Mouse (Mus musculus): ENCODE results near the gene Ino80d.

Ino80d gene

GRCm38 (mm10) chr1:62991021-62991420 is 123.4 kb downstream of the Ino80d start:
- no peak for DNase-seq (ENCODE audit: low read depth, low spot score)

DNA sequence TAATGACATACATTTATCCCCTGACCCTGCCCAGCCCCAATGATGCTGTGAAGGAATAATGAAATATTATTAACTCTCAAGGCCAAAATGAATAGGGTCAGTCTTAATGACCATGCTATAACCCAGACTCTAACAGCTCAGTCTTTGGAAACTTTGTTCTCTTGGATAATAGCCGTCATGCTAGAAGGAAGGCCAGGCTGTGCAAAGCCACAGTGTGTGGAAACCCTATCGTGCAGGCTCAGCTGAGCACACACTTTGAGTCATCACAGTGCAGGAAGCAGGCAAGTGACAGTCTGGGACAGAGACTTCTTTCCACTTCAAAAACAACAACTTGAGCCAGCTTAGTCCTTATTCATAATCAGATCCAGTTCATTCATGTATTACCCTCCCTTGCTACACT is 126.9 kb downstream of the Ino80d start:
- no peak for DNase-seq (ENCODE audit: low read depth, low spot score)

DNA sequence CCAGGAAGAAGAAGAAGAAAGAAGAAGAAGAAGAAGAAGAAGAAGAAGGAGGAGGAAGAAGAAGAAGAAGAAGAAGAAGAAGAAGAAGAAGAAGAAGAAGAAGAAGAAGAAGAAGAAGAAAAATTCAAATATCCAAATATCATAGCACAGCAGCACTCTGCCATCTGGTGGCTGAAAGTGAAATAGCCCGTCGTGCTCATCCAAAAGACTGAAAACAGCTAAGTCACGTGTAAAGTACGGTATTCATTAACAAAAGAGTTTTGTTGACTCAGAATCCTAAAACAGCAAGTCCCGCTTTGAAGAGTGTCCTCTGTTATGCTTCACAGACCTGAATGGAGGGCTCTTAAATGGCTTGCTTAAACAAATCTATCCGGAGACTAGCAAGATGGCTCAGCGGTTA is 128.2 kb downstream of the Ino80d start:
- DNase-seq (ENCODE audit: low read depth, low spot score) = peak; percentile 39

DNA sequence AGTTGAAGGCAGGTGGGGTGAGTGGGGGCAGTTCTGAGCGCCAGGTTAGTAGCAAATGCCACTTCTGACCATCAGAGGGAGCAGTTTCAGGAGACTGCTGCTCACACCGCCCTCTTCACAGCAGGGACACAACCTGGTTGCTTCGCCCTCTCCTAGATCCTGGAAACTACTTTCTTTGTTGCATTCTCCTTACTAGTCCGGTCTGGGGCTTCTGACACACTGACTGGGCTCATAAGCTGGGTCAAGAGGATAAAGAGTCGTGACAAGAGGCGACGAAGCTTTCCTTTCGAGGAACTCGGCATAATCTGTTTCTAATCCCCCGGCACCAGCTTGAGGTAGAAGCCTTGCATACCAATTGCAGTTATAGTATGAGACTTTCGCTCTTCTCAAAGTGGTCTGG is 129.9 kb downstream of the Ino80d start:
- no peak for DNase-seq (ENCODE audit: low read depth, low spot score)

- DNase-seq (ENCODE audit: low read depth, low spot score) = no peak
Measured at GRCm38 (mm10) chr1:62976742-62977141, 137.7 kb downstream of the Ino80d start.

DNA sequence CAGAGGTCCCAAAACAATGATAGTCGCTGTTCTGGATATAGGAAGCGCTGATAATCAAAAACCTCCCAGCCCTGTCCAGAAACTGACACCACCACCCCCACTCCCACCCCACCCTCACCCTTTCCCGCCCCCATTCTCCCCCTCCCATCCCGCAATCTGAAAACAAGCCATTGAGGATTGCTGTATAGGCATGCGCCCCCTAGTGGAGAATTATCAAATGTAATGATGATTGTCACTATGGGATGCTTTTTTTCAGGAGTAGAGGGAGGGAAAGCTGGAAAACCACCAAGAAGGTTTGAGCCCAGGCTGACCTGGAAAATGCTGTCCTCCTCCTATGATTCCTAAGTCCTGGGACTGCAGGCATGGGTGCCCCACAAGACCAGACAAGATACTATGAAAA is 147.6 kb downstream of the Ino80d start:
- peak; percentile 39 for DNase-seq (ENCODE audit: low read depth, low spot score)

DNA sequence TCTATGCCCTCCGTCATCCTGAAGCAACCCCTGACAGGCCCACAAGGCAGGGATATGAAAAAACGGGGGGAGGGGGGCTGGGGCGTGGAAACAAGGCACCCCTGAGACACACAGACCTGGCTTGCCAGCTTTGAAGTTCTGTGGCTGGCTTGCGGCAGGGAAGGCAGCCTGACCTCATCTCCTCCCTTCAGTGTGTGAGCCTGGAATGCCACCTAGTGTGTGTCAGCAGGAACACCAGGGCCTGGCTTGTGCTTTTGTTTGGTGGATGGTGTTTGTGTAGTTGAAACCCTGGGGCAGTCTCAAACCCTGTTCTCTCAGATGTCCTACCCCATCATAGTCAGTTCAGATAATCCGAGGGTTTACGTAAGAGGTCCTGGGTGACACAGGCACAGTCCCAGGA is 150.2 kb downstream of the Ino80d start:
- peak; percentile 70 for DNase-seq (ENCODE audit: low read depth, low spot score)

DNA sequence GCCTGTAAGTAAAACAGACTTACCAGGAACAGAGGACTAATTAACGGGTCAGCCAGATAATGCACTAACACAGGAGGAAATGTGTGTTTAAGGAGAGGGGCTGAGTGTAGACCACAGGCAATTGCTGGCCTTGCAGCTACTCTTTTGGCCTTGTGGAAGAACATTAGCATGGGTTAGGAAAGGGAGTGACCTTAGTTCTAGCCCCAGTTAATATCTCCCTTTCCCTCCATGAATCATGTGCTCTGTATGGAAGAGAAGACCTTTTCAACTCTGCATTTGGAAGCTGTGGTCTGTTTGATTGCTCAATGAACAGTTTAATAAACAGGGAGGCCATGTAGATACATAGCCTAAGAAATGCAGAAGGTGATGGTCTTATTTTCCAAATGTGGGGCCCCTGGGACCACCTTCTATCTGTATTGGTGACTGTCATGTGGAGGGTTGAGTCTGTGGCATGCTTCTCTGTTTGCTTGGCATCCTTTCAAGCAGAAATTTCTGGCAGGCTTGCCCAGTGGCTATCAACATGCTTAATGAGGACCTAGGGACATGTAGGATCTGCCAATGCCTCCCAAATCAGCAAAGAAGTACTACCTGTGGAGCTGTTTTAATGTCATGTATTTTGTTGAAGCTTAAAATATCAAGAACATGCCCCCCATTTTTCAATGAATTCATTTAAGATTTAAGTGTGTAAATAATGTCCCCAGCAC is 157.4 kb downstream of the Ino80d start:
- no peak for DNase-seq (ENCODE audit: low read depth, low spot score)

DNA sequence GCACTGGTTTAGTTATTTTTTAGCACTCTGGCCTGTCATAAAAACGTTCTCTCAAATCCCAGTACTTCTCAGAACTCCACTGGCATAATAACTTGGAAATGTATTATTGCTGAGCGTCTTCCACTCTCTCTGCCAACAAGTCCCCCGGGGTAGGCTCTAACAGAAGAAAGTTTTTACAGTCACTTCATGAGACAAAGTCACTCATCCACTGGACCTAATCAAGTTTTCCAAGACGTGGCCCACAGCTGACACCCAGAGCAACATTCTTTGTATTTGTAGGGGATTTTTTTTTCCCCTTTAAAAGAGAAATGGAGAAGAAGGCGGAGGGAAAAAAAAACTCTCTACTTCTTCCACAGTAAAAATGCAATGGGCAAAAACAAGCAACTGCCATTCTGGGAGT is 157.9 kb downstream of the Ino80d start:
- DNase-seq (ENCODE audit: low read depth, low spot score) = no peak

DNA sequence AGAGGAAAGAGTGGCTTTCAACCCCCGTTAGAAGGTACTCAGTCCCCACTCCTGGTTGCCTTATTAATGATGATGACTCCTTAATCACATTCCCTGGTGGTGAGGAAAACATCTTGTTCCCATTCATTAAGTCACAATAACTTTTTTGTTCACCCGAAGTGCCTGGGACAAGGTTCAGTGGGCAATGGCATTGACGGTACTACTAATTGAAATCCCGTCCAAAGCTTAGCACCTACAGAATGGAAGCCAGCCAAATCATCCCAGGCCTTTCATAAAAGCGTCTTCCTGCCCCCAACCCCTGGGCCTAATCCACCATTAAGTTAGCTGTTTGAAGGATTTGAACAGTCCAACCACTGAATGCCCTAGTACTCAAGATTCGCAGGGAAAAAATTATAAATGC is 159.1 kb downstream of the Ino80d start:
- DNase-seq (ENCODE audit: low read depth, low spot score) = no peak

DNA sequence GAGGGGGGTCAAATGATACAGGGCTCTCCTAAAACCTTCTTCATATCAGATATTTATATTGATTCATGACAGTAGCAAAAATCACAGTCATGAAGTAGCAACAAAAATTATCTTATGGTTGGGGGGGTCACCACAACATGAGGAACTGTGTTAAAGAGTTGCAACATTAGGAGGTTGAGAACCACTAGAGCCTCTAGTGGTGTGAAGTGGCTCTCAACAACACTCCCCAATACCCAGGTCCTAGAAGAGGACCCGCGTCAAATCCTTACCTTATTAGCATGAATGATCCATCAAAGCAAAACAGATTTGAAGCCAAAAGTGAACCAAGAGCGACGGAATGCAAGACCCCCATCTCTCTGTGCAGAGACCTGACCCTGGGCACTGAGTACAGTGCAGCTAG is 161.4 kb downstream of the Ino80d start:
- DNase-seq (ENCODE audit: low read depth, low spot score) = no peak

GRCm38 (mm10) chr1:62952319-62952718 is 162.1 kb downstream of the Ino80d start:
- no peak for DNase-seq (ENCODE audit: low read depth, low spot score)

DNA sequence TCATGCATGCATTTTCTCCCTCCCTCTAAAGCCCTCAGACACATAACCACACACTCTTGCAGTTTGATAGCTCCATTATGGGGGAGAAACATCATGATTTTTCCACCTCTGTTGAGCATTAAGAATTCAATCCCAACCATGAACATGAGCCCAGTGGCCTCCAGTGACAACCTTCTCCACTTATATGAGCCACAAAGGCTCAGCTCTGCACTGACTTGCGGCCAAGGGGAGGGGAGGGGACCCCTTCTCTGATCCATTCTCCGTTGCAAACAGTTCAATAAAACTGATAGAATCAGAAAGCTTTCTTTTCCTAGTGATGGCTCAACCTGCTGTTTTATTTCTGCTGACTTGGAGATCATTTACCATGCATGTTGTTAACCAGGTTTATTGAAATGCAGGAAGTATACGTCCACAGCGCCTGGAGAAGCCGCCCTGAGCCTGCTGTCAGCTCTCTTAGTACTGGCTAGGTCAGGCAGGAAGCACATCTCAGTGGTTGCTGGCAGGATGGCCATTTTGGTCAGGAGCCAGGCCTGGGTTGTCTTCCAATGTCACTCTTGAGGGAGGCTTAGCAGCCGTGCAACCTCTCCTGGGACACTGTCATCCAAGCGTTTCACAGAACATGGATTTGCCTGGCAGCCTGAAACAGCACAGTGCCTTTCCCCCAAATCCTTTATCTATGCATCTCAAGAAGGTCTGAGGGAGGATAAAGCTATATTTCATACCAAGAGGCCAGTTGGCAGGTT is 163.2 kb downstream of the Ino80d start:
- no peak for DNase-seq (ENCODE audit: low read depth, low spot score)

- DNase-seq (ENCODE audit: low read depth, low spot score) = no peak
Measured at GRCm38 (mm10) chr1:62950526-62950925, 163.9 kb downstream of the Ino80d start.

- no peak for DNase-seq (ENCODE audit: low read depth, low spot score)
Measured at GRCm38 (mm10) chr1:62947807-62948206, 166.7 kb downstream of the Ino80d start.

DNA sequence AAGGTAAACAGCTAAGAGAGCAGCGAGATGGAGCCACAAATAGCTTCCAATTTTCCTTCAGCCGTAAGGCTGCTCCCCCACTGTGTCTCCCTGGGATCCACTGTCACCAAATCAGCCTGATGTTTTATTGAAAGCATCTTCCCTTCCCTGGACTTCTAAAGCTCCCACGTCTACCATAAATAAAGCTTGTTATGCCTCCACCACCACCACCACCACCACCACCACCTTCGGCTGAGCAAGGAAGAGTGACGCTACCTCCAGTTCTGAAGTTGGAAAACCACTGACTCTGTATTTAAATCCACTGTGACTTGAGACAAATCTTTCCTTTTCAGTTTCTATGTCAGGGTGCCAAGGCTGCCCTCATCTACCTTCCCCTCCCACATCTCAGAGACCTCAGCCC is 167.5 kb downstream of the Ino80d start:
- no peak for DNase-seq (ENCODE audit: low read depth, low spot score)

DNA sequence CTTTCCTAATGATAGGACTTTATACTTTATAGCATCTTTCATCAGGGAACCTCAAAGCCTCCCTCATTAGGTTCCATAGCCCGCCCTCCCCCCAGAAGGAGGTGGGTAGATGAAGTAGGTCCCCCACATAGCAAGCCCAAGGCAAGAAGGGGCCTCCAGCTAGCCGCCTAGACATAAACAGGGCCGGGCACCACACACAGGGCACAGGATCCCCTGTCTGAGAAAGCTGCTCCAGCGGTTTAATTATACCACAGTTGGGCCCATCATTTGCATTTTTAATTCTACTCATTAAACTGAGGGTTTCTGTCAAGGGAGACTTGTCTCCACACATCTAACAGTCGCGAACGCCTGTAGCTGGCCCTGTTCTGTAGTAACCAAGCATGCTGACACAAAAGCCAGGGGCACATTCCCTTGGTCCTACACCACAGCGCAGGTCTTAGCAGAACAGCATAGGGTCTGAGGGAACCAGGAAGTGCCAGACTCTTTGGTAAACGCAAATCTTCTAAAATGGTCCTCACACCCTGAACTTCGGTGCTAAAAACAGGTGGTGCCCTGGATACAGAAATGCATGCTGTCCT is 179.6 kb downstream of the Ino80d start:
- DNase-seq (ENCODE audit: low read depth, low spot score) = no peak

GRCm38 (mm10) chr1:62934100-62934513 is 180.4 kb downstream of the Ino80d start:
- peak; percentile 9 for DNase-seq (ENCODE audit: low read depth, low spot score)

DNA sequence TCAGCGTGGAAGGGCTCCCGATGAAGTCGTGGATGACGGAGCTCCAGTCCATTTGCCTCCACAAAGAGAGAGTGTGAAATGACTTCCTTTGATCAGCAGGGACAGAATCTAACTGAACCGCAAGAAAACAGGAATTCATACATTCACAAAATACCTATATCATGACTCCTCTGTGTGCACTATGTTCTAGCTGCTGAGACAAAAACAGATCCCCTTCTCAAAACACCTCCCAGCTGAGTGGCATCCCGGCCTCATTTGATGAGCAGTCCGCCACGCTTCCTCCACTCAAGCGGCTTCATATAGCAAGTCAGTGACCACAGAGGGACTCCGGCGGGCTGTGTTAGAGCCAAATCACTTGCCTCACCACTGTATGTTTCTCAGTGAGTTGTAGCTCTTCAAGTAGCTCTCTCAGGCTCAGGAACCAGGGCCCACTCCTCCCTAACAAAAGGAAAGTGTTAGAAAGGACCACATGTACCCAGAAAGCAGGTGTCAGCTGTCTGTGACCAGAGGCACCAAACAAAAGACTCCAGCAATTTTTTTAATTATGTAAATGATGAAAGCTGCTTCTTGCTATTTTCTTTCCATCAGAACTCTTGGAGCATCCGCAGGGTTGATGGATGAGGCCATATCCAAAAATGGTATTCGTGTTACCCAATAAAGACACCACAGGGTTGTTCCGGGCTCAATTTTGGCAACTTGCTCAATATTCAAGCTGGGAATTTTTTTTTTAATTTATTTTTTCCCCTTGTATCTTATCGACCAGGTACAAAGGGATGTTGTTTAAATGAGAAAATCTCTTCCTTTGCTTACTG is 181.0 kb downstream of the Ino80d start:
- no peak for DNase-seq (ENCODE audit: low read depth, low spot score)

GRCm38 (mm10) chr1:62929477-62929876 is 185.0 kb downstream of the Ino80d start:
- DNase-seq (ENCODE audit: low read depth, low spot score) = peak; percentile 57

GRCm38 (mm10) chr1:62919219-62919618 is 195.2 kb downstream of the Ino80d start:
- no peak for DNase-seq (ENCODE audit: low read depth, low spot score)

- DNase-seq (ENCODE audit: low read depth, low spot score) = no peak
Measured at GRCm38 (mm10) chr1:62916609-62917008, 197.9 kb downstream of the Ino80d start.
